Mouse (Mus musculus): ENCODE results near the gene Rcvrn. TPM values are rescaled to one million over a fixed set of nuclear protein-coding genes. Genes with fewer than 3 reads are reported as not detected.

Rcvrn gene
- polyA plus RNA-seq, 1 experiment from 2014 or later: not detected

- Histone ChIP-seq H3K4me1 (no peaks in the 10 kb centered on the region), H3K9me3 (replicated peaks) (no peaks in the 10 kb centered on the region), H3K27me3 (no peaks in the 10 kb centered on the region), H3K4me2 (replicated peaks) (no peak overlapping the region), H3K36me3 (no peaks in the 10 kb centered on the region), H3K27ac (no peak overlapping the region), H3K9ac (no peak overlapping the region), H3K4me3 (no peak overlapping the region)
- ATAC-seq (ENCODE audit: low FRiP score): no peak
- 81% methylated on average over 3 of the region's 3 CpGs for WGBS
These were observed 39.5 kb downstream of the Rcvrn start for GRCm38 (mm10) chr11:67734597-67734996.

- no peaks in the 10 kb centered on the region for H3K9me3 ChIP-seq (replicated peaks)
- no peak for ATAC-seq (ENCODE audit: low FRiP score)
These were observed 43.2 kb downstream of the Rcvrn start for GRCm38 (mm10) chr11:67738345-67738744.

DNA sequence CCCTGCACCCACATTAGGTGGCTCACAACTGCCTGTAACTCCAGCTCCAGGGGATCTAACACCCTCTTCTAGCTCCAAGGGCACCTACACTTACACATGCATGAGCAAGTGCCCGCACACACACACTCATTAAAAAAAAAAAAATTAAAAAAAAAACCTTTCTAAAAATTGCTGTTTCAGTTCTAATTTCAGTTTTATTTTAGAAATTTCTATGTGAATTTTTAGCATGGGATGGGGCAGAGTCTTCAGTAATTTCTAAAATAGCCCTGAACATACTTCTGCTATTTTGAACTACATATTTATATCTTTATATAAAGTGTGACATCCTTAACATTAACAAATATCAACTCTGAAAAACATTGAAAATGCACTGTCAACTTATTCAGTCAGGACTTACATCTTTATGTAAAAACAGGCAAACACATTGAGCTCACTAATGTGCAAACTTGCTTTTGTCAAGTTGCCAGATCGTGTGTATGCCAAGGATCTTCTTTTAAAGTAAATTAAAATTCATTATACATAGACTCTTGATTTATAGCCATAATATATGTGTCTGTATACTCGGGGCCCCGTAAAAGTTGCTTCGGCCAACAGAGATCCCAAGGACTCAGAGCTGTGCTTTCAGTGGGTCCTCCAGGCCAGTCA, 43.8 kb downstream of the Rcvrn start:
- H3K9ac ChIP-seq: no peak overlapping the region
- H3K27me3 ChIP-seq: no peaks in the 10 kb centered on the region
- H3K36me3 ChIP-seq: no peaks in the 10 kb centered on the region
- no peak overlapping the region for H3K4me3 ChIP-seq
- H3K4me1 ChIP-seq: no peaks in the 10 kb centered on the region
- no peak overlapping the region for H3K4me2 ChIP-seq (replicated peaks)
- H3K9me3 ChIP-seq (replicated peaks): no peaks in the 10 kb centered on the region
- no peak overlapping the region for H3K27ac ChIP-seq
- ATAC-seq (ENCODE audit: low FRiP score): no peak
- WGBS: 93% methylated on average over 5 of the region's 5 CpGs

More at GRCm38 (mm10) chr11:67738345-67738744, 43.2 kb downstream of the Rcvrn start:
- H3K27ac ChIP-seq: no peak overlapping the region
- H3K4me3 ChIP-seq: no peak overlapping the region
- no peaks in the 10 kb centered on the region for H3K36me3 ChIP-seq
- no peaks in the 10 kb centered on the region for H3K4me1 ChIP-seq
- no peak overlapping the region for H3K9ac ChIP-seq
- no peaks in the 10 kb centered on the region for H3K27me3 ChIP-seq
- no peak overlapping the region for H3K4me2 ChIP-seq (replicated peaks)
- 88% methylated on average over 6 of the region's 6 CpGs for WGBS

DNA sequence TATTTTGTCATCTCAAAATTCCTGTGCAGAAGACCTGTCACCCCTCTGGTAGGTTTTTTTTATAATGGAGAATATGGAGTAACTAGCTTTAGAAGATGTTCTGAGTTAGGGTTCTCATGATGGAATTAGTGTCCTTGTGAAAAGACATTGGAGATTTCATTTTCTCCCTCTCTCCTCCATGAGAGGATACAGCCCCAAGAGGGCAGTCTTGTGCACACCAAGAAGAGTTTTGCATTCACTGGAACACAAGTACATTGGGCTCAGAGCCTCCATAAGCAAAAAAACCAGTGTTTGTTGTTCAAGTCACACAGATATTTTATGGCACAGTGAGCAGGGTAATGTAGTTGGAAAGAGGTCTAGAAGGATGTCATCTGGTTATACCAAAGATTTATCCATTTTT, 46.4 kb downstream of the Rcvrn start:
- Histone ChIP-seq H3K27ac (no peak overlapping the region), H3K4me2 (replicated peaks) (no peak overlapping the region), H3K36me3 (no peaks in the 10 kb centered on the region), H3K27me3 (no peaks in the 10 kb centered on the region), H3K9ac (no peak overlapping the region), H3K4me1 (no peaks in the 10 kb centered on the region), H3K9me3 (replicated peaks) (no peaks in the 10 kb centered on the region), H3K4me3 (no peak overlapping the region)
- ATAC-seq (ENCODE audit: low FRiP score): no peak

Other genes starting within 250 kb of the Rcvrn start
- 3.8 and 4.1 TPM in 2 replicates for gene Gas7, start 239.9 kb upstream of the Rcvrn start, polyA plus RNA-seq (2016; fragmentation: Nextera tagmentation; extraction: Ambion mirVana)
- gene Glp2r, start 75.8 kb downstream of the Rcvrn start, polyA plus RNA-seq (2016; fragmentation: Nextera tagmentation; extraction: Ambion mirVana): 0.04 TPM in 1 of 2 replicates, not detected in the other
- not detected in 2 replicates for gene Gsg1l2, start 79.3 kb downstream of the Rcvrn start, polyA plus RNA-seq (2016; fragmentation: Nextera tagmentation; extraction: Ambion mirVana)
- gene Dhrs7c, start 102.9 kb downstream of the Rcvrn start, polyA plus RNA-seq (2016; fragmentation: Nextera tagmentation; extraction: Ambion mirVana): 0.34 TPM in 1 of 2 replicates, not detected in the other
- 0.80 and 0.86 TPM in 2 replicates for gene Usp43, start 226.8 kb downstream of the Rcvrn start, polyA plus RNA-seq (2016; fragmentation: Nextera tagmentation; extraction: Ambion mirVana)

All from hindbrain, embryonic 12.5 days (tissue).